Mouse (Mus musculus): ENCODE measurements around the gene Gtf3c2.
A peak's percentile ranks its signal among the peaks of the same experiment; 100 is the strongest.

Gtf3c2 gene

DNA sequence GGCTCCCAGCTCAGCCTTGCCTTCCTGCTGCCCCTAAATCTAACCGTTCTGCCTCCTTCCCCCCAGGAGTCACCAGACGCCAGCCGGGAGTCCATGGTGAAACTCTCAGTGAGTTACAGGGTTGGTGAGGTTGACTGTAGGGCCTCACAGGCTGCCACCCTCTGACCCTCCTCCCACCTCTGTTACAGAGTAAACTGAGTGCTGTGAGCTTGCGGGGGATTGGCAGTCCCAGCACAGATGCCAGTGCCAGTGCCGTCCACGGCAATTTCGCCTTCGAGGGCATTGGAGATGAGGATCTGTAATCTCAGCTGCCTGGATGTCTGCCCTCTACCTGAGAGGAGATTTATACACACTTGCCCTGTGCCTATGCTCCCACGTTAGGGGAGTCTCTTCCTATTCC lies 18.2 kb upstream of the Gtf3c2 start:
- no peak for DNase-seq (ENCODE audit: low read depth, low spot score)

GRCm38 (mm10) chr5:31197072-31197471 lies 17.1 kb upstream of the Gtf3c2 start:
- DNase-seq (ENCODE audit: low read depth, low spot score) = no peak

- DNase-seq (ENCODE audit: low read depth, low spot score) = no peak
Observed at GRCm38 (mm10) chr5:31196207-31196606, 16.3 kb upstream of the Gtf3c2 start.

GRCm38 (mm10) chr5:31195671-31196070 lies 15.7 kb upstream of the Gtf3c2 start:
- no peak for DNase-seq (ENCODE audit: low read depth, low spot score)

GRCm38 (mm10) chr5:31194486-31195485 lies 14.8 kb upstream of the Gtf3c2 start:
- no peak for DNase-seq (ENCODE audit: low read depth, low spot score)

GRCm38 (mm10) chr5:31193631-31194281 lies 13.8 kb upstream of the Gtf3c2 start:
- DNase-seq (ENCODE audit: low read depth, low spot score) = no peak

- peak; percentile 97 for DNase-seq (ENCODE audit: low read depth, low spot score)
Observed at GRCm38 (mm10) chr5:31192939-31193630, 13.1 kb upstream of the Gtf3c2 start, which contains the start of the genes Snx17 and Eif2b4. TSS of gene Snx17 (plus strand) at chr5:31193227. TSS of gene Eif2b4 (minus strand) at chr5:31193430.

DNA sequence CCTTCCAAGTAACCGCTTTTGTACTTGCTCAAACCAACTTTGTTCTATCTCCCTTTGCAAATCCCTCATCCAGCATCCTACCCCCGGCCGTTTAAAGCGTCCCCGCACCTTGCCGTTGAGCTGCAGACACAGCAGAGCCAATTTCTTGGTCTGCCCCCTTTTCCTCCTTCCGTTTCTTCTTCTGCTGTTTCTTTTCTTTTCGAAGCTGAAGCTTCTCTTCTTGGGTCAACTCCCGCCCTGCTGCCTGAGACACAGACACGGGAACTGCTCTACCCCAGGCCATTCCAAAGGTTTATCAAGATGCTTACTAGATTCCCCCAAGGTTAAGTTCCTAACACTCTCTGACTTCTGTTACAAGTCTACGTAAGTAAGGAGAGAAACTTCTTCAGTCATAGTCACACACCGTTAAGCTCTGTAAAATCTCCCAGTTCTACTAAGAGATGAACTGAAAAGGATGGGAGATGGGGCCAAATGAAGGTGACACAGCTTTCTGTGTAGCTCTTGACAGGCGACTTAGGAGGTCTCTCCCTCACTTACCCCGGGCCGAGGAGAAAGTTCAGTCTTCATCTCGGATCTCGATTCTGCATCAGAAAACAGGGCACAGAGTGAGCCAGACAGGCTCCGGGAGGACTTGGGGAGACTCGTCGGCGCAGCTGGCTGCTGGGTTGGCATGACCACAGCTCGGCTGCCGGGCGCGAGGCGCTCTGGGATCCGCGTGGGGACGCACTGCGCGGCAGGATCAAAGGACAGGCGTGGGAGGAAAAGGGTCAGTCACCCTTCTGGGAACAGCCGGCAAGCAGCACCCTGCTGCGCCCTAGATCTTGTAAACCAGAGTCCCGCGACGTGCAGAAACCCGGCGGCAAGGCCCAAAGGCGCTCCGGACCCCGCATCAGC lies 12.3 kb upstream of the Gtf3c2 start:
- no peak for DNase-seq (ENCODE audit: low read depth, low spot score)

GRCm38 (mm10) chr5:31190201-31190600 lies 10.3 kb upstream of the Gtf3c2 start:
- DNase-seq (ENCODE audit: low read depth, low spot score) = no peak

GRCm38 (mm10) chr5:31188223-31188840 lies 8.4 kb upstream of the Gtf3c2 start:
- DNase-seq (ENCODE audit: low read depth, low spot score) = no peak

GRCm38 (mm10) chr5:31183678-31184077 lies 3.7 kb upstream of the Gtf3c2 start:
- no peak for DNase-seq (ENCODE audit: low read depth, low spot score)

GRCm38 (mm10) chr5:31181183-31181770 lies 1.3 kb upstream of the Gtf3c2 start:
- no peak for DNase-seq (ENCODE audit: low read depth, low spot score)

- no peak for DNase-seq (ENCODE audit: low read depth, low spot score)
Observed at GRCm38 (mm10) chr5:31179301-31179765, 611 bp downstream of the Gtf3c2 start.

- no peak for DNase-seq (ENCODE audit: low read depth, low spot score)
Observed at GRCm38 (mm10) chr5:31168630-31169029, 11.3 kb downstream of the Gtf3c2 start.

- no peak for DNase-seq (ENCODE audit: low read depth, low spot score)
Observed at GRCm38 (mm10) chr5:31164878-31165277, 15.1 kb downstream of the Gtf3c2 start.

DNA sequence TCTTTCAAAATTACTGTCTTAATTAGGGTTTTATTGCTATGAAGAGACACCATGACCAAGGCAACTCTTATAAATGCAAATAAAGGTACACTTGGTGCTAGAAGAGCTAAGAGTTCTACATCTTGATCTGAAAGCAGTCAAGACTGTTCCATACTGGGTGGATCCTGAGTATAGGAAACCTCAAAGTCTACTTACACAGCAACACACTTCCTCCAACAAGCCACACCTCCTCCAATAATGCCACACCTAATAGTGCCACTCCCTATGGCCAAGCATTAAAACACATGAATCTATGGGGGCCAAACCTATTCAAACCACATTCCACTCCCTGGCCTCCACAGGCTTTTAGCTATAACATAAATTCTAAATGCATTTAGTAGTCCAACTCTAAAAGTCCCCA lies 17.5 kb downstream of the Gtf3c2 start:
- no peak for DNase-seq (ENCODE audit: low read depth, low spot score)

GRCm38 (mm10) chr5:31154152-31154553 lies 25.8 kb downstream of the Gtf3c2 start, which contains the start of gene Mpv17:
TSS of gene Mpv17 (minus strand) at chr5:31154251.
- DNase-seq (ENCODE audit: low read depth, low spot score) = peak; percentile 67

DNA sequence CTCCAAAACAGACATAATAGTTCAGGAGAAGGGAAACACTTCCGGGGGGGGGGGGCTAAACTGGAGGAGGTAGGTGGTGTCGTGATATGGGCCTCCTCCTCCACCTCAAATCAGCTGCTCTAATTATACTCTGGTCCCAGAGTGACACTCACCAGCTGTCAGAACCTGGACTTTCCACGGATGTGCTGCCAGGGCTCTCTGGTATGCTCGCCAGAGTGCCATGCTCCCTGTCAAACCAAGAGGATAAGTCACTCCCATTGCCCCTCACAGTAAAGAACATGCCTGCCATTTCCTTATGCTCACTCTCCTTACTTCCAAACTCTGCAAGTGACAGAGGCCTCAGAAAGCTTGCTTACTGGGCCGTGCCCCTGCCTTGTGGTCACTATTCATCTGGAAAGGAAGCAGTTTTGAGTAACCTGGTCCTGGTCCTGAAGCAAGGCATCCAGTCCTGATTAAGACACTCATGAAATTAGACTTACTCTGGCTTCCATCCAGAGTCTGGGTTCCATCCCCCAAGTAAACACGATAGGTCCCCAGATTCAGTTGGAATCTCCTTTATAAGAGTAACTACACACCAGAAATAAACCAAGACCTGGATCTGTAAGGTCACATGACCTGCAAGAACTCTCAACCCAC lies 26.3 kb downstream of the Gtf3c2 start:
- DNase-seq (ENCODE audit: low read depth, low spot score) = no peak

DNA sequence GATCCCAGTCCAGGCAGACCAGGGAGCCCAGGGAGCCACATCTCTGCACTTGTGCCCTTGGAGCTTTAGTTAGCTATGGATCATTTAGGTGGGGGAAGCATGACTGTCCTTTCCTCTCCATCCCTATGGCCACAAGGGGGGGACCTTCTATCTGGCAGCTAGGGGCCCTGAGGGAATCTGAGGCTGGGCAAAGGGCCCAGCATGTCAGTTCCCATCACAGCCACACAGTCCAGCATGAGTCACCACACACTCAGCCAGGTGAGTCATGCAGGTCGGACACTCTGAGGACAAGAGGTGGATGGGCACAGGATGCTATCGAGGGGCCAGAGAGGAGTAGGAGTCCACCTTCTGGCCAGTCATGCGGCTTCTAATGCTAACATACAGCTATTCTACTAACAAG lies 28.2 kb downstream of the Gtf3c2 start:
- DNase-seq (ENCODE audit: low read depth, low spot score) = no peak
